Mouse (Mus musculus): ENCODE measurements around the gene Eps8l1. TPM values are rescaled to one million over a fixed set of nuclear protein-coding genes. Genes with fewer than 3 reads are reported as not detected.
A peak's percentile ranks its signal among the peaks of the same experiment; 100 is the strongest.

The Eps8l1 gene
- polyA plus RNA-seq, 1 experiment from 2014 or later: 1.7 TPM

GRCm38 (mm10) chr7:4511489-4512224 lies 51.2 kb downstream of the Eps8l1 start:
- no peak overlapping the region for H3K27ac ChIP-seq (ENCODE audit: low read depth)
- ATAC-seq (replicated peaks; ENCODE audit: low FRiP score, low TSS enrichment, low read depth): no peak

GRCm38 (mm10) chr7:4513236-4513635 lies 52.8 kb downstream of the Eps8l1 start:
- Histone ChIP-seq H3K9ac (ENCODE audit: low read length) (no peak overlapping the region), H3K4me2 (ENCODE audit: low read length) (peak overlapping the region; percentile 11; the same call in 1 of the 2 replicates), H3K27ac (ENCODE audit: low read depth) (no peak overlapping the region; the same call in 1 of the 2 replicates), H3K27me3 (replicated peaks; ENCODE audit: control insufficient read depth, insufficient read depth, low read length) (no peaks in the 10 kb centered on the region), H3K4me3 (ENCODE audit: low read depth, low read length) (no peak overlapping the region), H3K4me1 (replicated peaks; ENCODE audit: control insufficient read depth, insufficient read depth, low read length) (peaks cover 26% of the 10 kb centered on the region), H3K9me3 (ENCODE audit: control insufficient read depth, low read length) (no peaks in the 10 kb centered on the region), H3K36me3 (ENCODE audit: control insufficient read depth, insufficient read depth, low read length) (no peaks in the 10 kb centered on the region)
- DNase-seq (ENCODE audit: low spot score) (no peak), ATAC-seq (replicated peaks; ENCODE audit: low FRiP score, low TSS enrichment, low read depth) (no peak)
- 31% methylated on average over 13 of the region's 13 CpGs for WGBS

More at GRCm38 (mm10) chr7:4511489-4512224, 51.2 kb downstream of the Eps8l1 start:
- no peaks in the 10 kb centered on the region for H3K27me3 ChIP-seq (replicated peaks; ENCODE audit: control insufficient read depth, insufficient read depth, low read length)
- H3K36me3 ChIP-seq (ENCODE audit: control insufficient read depth, insufficient read depth, low read length): no peaks in the 10 kb centered on the region
- H3K4me3 ChIP-seq (ENCODE audit: low read depth, low read length): no peak overlapping the region
- no peak overlapping the region for H3K4me2 ChIP-seq (ENCODE audit: low read length)
- no peak for DNase-seq (ENCODE audit: low spot score)
- 75% methylated on average over 8 of the region's 8 CpGs for WGBS
- peaks cover 24% of the 10 kb centered on the region for H3K4me1 ChIP-seq (replicated peaks; ENCODE audit: control insufficient read depth, insufficient read depth, low read length)
- no peaks in the 10 kb centered on the region for H3K9me3 ChIP-seq (ENCODE audit: control insufficient read depth, low read length)
- H3K9ac ChIP-seq (ENCODE audit: low read length): no peak overlapping the region

- H3K27ac ChIP-seq (ENCODE audit: low read depth): peak overlapping the region; percentile 57; the same call in 1 of the 2 replicates
- no peaks in the 10 kb centered on the region for H3K27me3 ChIP-seq (replicated peaks; ENCODE audit: control insufficient read depth, insufficient read depth, low read length)
- WGBS: 53% methylated on average over 6 of the region's 6 CpGs
- DNase-seq (ENCODE audit: low spot score): no peak
- H3K36me3 ChIP-seq (ENCODE audit: control insufficient read depth, insufficient read depth, low read length): no peaks in the 10 kb centered on the region
- H3K4me2 ChIP-seq (ENCODE audit: low read length): peak overlapping the region; percentile 15; the same call in 1 of the 2 replicates
- no peak overlapping the region for H3K9ac ChIP-seq (ENCODE audit: low read length)
- H3K9me3 ChIP-seq (ENCODE audit: control insufficient read depth, low read length): no peaks in the 10 kb centered on the region
- H3K4me3 ChIP-seq (ENCODE audit: low read depth, low read length): no peak overlapping the region
- no peak for ATAC-seq (replicated peaks; ENCODE audit: low FRiP score, low TSS enrichment, low read depth)
- H3K4me1 ChIP-seq (replicated peaks; ENCODE audit: control insufficient read depth, insufficient read depth, low read length): peaks cover 26% of the 10 kb centered on the region
Observed at GRCm38 (mm10) chr7:4513829-4514712, 53.6 kb downstream of the Eps8l1 start.

GRCm38 (mm10) chr7:4515853-4516252 lies 55.4 kb downstream of the Eps8l1 start:
- Histone ChIP-seq H3K36me3 (ENCODE audit: control insufficient read depth, insufficient read depth, low read length) (no peaks in the 10 kb centered on the region), H3K4me2 (ENCODE audit: low read length) (no peak overlapping the region), H3K4me1 (replicated peaks; ENCODE audit: control insufficient read depth, insufficient read depth, low read length) (peaks cover 21% of the 10 kb centered on the region), H3K9me3 (ENCODE audit: control insufficient read depth, low read length) (no peaks in the 10 kb centered on the region), H3K27me3 (replicated peaks; ENCODE audit: control insufficient read depth, insufficient read depth, low read length) (no peaks in the 10 kb centered on the region), H3K4me3 (ENCODE audit: low read depth, low read length) (no peak overlapping the region), H3K27ac (ENCODE audit: low read depth) (no peak overlapping the region), H3K9ac (ENCODE audit: low read length) (no peak overlapping the region)
- ATAC-seq (replicated peaks; ENCODE audit: low FRiP score, low TSS enrichment, low read depth) (no peak), DNase-seq (ENCODE audit: low spot score) (no peak)
- 46% methylated on average over 6 of the region's 6 CpGs for WGBS

GRCm38 (mm10) chr7:4516332-4517050 lies 56.0 kb downstream of the Eps8l1 start, which contains the start of gene Tnnt1:
TSS of gene Tnnt1 (minus strand) at chr7:4516382.
- Histone ChIP-seq H3K36me3 (ENCODE audit: control insufficient read depth, insufficient read depth, low read length) (no peaks in the 10 kb centered on the region), H3K4me1 (replicated peaks; ENCODE audit: control insufficient read depth, insufficient read depth, low read length) (peaks cover 21% of the 10 kb centered on the region), H3K4me3 (ENCODE audit: low read depth, low read length) (no peak within 1 kb of the TSS), H3K27me3 (replicated peaks; ENCODE audit: control insufficient read depth, insufficient read depth, low read length) (no peaks in the 10 kb centered on the region), H3K9ac (ENCODE audit: low read length) (no peak within 1 kb of the TSS), H3K27ac (ENCODE audit: low read depth) (no peak within 1 kb of the TSS), H3K9me3 (ENCODE audit: control insufficient read depth, low read length) (no peaks in the 10 kb centered on the region), H3K4me2 (ENCODE audit: low read length) (no peak within 1 kb of the TSS)
- ATAC-seq (replicated peaks; ENCODE audit: low FRiP score, low TSS enrichment, low read depth) (no peak), DNase-seq (ENCODE audit: low spot score) (no peak)
- 24% methylated on average over 3 of the region's 4 CpGs for WGBS

- Histone ChIP-seq H3K9me3 (ENCODE audit: control insufficient read depth, low read length) (no peaks in the 10 kb centered on the region), H3K4me1 (replicated peaks; ENCODE audit: control insufficient read depth, insufficient read depth, low read length) (peaks cover 21% of the 10 kb centered on the region), H3K4me3 (ENCODE audit: low read depth, low read length) (no peak overlapping the region), H3K36me3 (ENCODE audit: control insufficient read depth, insufficient read depth, low read length) (no peaks in the 10 kb centered on the region), H3K27ac (ENCODE audit: low read depth) (no peak overlapping the region), H3K4me2 (ENCODE audit: low read length) (no peak overlapping the region), H3K27me3 (replicated peaks; ENCODE audit: control insufficient read depth, insufficient read depth, low read length) (no peaks in the 10 kb centered on the region), H3K9ac (ENCODE audit: low read length) (no peak overlapping the region)
- ATAC-seq (replicated peaks; ENCODE audit: low FRiP score, low TSS enrichment, low read depth) (no peak), DNase-seq (ENCODE audit: low spot score) (no peak)
- WGBS: 71% methylated on average over 1 of the region's 1 CpGs
Observed at GRCm38 (mm10) chr7:4518487-4518886, 58.0 kb downstream of the Eps8l1 start.

- Histone ChIP-seq H3K36me3 (ENCODE audit: control insufficient read depth, insufficient read depth, low read length) (no peaks in the 10 kb centered on the region), H3K9ac (ENCODE audit: low read length) (peak overlapping the region; percentile 16; the same call in 1 of the 2 replicates), H3K4me2 (ENCODE audit: low read length) (peak overlapping the region; percentile 56), H3K4me3 (ENCODE audit: low read depth, low read length) (peak overlapping the region; percentile 27), H3K9me3 (ENCODE audit: control insufficient read depth, low read length) (no peaks in the 10 kb centered on the region), H3K4me1 (replicated peaks; ENCODE audit: control insufficient read depth, insufficient read depth, low read length) (peaks cover 4% of the 10 kb centered on the region), H3K27me3 (replicated peaks; ENCODE audit: control insufficient read depth, insufficient read depth, low read length) (no peaks in the 10 kb centered on the region), H3K27ac (ENCODE audit: low read depth) (no peak overlapping the region)
- no peak; the same call in 1 of the 2 replicates for ATAC-seq (replicated peaks; ENCODE audit: low FRiP score, low TSS enrichment, low read depth)
- WGBS: 27% methylated on average over 32 of the region's 32 CpGs
- no peak for DNase-seq (ENCODE audit: low spot score)
Observed at GRCm38 (mm10) chr7:4521231-4522003, 60.9 kb downstream of the Eps8l1 start.
